Mouse (Mus musculus) heart, postnatal 14 days (tissue): Measurements from ENCODE around the gene 1700029H14Rik. TPM values are rescaled to one million over a fixed set of nuclear protein-coding genes. Genes with fewer than 3 reads are reported as not detected.
A peak's percentile ranks its signal among the peaks of the same experiment; 100 is the strongest.

Experiments
- DNase-seq, 2 experiments: peaks; one replicate each; pipeline ENCODE4 v3.0.0; 2021 to 2022
- intact Hi-C: fragments of 180-260 bp; cut with DNase I; formaldehyde crosslinking; loops from one replicate; pipeline ENCODE4 v1.15.1; 2025
- total RNA-seq, 2 experiments: library from RNA; stranded (reverse); gene quantifications; 2 replicates each; pipeline ENCODE4 v1.2.3; 2021

The 1700029H14Rik gene
- total RNA-seq, 2 experiments from 2014 or later: not detected

DNA sequence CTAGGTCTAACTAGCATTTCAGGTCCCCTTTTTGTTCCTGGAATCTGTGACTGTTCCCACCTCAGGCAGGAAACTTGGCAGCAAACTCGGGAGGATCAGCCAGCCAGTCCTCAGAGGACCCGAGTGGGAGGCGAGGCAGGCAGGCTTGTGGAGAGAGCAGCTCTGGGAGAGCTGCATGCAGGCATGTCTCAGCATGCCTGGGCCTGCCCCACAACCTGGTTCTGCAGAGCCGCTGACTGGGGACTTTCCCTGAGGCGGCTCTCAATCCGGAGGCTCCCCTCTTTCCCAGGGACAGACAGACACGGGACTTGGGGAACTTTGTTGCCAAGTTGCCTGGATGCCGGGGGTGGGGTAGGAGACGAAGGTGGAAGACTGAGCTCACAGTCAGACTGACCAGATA is 13.4 kb downstream of the 1700029H14Rik start:
- intact Hi-C loops: loop anchor here (2.0 kb wide), 2 partner anchors 56 to 94 kb away; no protein-coding TSS in a partner anchor
- peak; percentile 74 to 81 for DNase-seq

DNA sequence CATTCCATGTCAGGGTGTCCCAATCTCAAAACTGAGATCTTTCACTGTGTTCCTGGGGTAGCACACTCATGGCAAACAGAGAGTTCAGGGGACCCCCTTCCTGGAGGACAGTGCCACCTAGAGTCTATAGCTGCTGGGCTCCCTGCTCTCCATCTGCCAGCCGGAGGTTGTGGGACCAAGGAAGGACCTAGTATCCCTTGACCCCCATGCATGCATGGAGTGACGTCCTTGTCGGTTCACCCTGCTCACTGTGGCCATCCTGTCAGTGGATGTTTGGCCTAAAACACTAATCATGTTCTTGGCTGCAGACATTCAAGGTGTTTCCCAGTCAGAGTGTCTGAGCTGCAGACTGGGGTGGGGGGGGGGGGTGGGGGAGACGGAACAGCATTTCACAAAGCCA is 14.0 kb downstream of the 1700029H14Rik start:
- peak; percentile 45 to 68 for DNase-seq
- intact Hi-C loops: loop anchor here (2.0 kb wide), 2 partner anchors 55 to 93 kb away; no protein-coding TSS in a partner anchor

DNA sequence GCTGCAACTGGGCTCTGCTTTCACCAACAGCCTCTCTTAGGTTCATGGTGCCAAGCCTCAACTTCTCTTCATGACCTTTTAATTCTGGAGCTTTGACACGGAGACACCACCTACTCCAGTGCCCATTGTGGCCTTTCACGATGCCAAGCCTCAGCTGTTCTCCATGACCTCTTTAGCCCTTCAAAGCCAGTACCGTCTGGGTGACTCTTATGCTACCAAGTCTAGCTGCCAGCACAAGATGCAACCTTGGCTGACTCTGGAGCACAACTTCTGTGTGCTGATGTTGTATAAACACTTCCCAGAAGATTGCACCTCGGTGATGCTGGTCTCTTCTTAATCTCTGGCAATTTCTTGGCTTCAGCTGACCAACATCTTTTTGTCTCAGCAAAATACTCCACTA is 15.8 kb downstream of the 1700029H14Rik start:
- no peak for DNase-seq
- intact Hi-C loops: no loop called here

- intact Hi-C loops: no loop called here
- no peak for DNase-seq
Observed at GRCm38 (mm10) chr8:13541526-13541925, 20.7 kb downstream of the 1700029H14Rik start.

GRCm38 (mm10) chr8:13540122-13540521 is 22.1 kb downstream of the 1700029H14Rik start:
- no peak for DNase-seq
- intact Hi-C loops: no loop called here

GRCm38 (mm10) chr8:13538821-13539220 is 23.4 kb downstream of the 1700029H14Rik start:
- peak; percentile 56 to 70 for DNase-seq
- intact Hi-C loops: no loop called here

DNA sequence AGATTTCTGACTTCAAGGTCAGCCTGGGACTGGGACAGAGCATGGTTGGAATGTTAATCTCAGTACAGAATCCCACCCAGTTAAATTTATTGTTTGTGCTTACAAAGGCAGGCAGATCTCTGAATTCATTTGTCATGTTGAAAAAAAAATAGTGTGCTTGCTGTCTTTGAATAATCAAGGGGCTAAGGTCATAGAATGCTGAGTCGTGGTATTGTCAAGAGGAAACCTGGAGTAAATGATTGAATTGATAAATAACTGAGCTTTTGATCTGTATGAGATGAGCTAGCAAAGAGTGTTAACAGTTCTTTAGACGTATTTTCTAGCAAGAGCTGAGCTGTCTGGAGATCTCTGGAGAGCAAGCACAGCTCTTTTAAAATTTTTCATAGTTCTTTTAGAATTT is 25.2 kb downstream of the 1700029H14Rik start:
- DNase-seq: no peak
- intact Hi-C loops: no loop called here

DNA sequence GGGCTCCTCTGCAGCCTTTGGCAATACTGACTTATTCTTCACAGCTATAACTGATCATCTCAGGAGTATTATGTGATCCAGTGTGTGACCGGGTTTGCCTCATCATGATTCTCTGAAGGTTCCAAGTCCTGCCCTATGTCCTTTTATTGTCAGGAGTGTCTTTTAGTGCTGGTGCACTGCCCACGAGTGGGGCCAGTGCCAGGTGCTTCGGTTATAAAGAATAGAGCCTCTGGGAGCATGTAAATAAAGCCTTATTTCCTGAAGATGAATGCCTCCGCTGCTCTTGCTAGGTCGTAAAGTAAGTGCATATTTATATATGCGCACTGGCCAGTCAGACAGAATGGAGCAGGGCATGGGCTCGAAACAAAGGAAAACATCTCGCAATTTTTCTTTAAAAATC is 29.1 kb downstream of the 1700029H14Rik start:
- intact Hi-C loops: no loop called here
- no peak for DNase-seq

GRCm38 (mm10) chr8:13531602-13532171 is 30.6 kb downstream of the 1700029H14Rik start:
- no peak for DNase-seq
- intact Hi-C loops: loop anchor here (2.0 kb wide), 1 partner anchor 39 kb away; no protein-coding TSS in a partner anchor

GRCm38 (mm10) chr8:13530941-13531340 is 31.3 kb downstream of the 1700029H14Rik start:
- intact Hi-C loops: loop anchor here (2.0 kb wide), 1 partner anchor 38 kb away; no protein-coding TSS in a partner anchor
- DNase-seq: peak; percentile 91 to 92

GRCm38 (mm10) chr8:13530401-13530800 is 31.9 kb downstream of the 1700029H14Rik start:
- DNase-seq: no peak
- intact Hi-C loops: loop anchor here (2.0 kb wide), 1 partner anchor 38 kb away; no protein-coding TSS in a partner anchor

GRCm38 (mm10) chr8:13529891-13530316 is 32.4 kb downstream of the 1700029H14Rik start:
- peak; percentile 88 to 90 for DNase-seq
- intact Hi-C loops: loop anchor here (2.0 kb wide), 1 partner anchor 37 kb away; no protein-coding TSS in a partner anchor

DNA sequence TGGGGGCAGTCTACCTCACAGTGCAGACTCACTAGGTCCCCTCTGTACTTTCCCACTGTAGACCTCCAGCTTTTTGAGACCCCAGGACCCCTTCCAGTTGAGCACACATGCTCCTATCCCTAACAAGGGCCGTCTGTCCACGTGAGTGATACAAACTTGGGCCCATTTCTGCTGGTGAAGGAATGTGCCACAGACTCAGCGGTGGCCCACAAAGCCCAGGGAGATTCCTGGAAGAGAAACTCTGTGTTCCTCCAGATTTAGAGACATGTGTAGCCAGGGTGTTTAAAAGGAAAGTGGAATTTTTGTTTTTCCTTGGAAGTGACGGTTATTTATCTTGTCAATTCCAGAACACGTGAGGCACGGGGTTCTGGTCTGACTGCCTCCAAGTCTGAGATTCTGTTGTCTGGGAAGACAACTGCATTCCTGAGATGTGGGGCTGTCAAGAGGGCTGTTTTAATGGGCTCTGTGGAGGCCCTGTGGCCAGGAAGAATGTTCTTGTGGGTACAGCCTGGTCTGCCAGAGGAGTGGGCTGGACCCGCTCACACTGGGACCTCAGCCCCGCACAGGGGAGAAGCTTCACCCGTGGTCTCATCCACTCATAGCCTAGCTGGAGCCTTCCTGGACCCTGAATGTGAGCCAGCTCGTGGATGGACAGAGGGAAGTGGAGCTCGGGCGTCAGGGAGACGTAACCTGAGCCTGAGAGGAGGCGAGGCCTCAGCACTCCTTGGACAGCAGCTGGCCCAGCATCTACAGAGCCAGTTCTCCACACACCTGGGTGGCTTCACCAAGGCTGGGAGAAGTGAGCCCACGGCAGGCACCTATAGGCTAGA is 33.0 kb downstream of the 1700029H14Rik start:
- intact Hi-C loops: no loop called here

DNA sequence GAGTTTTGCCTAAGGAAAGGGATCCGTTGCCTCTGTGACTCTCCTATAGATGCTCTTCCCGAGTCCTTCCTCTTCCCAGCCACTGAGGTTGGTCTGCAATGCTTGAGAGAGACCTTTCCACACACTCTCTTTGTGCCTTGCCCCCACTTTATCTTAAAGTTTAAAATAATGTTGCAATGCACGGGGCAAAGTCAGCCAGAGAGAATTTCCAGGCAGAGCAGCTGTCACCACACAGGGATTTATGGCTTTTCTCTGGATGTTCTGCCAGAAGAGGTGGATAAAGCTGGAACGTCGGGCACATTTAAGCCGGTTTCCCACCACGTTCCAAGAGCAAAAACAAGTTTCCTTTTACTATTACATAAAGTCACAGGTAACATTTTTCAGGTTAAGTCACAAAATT is 40.9 kb downstream of the 1700029H14Rik start:
- no peak for DNase-seq
- intact Hi-C loops: no loop called here

More for the DNA sequence above, 33.0 kb downstream of the 1700029H14Rik start:
- DNase-seq: peak in 1 of 2 experiments; percentile 13

GRCm38 (mm10) chr8:13520349-13520748 is 41.9 kb downstream of the 1700029H14Rik start:
- intact Hi-C loops: no loop called here
- no peak for DNase-seq

GRCm38 (mm10) chr8:13519503-13519902 is 42.8 kb downstream of the 1700029H14Rik start:
- intact Hi-C loops: no loop called here
- DNase-seq: no peak

GRCm38 (mm10) chr8:13517284-13517781 is 44.9 kb downstream of the 1700029H14Rik start:
- no peak for DNase-seq
- intact Hi-C loops: no loop called here

GRCm38 (mm10) chr8:13516728-13517127 is 45.5 kb downstream of the 1700029H14Rik start:
- intact Hi-C loops: no loop called here

DNA sequence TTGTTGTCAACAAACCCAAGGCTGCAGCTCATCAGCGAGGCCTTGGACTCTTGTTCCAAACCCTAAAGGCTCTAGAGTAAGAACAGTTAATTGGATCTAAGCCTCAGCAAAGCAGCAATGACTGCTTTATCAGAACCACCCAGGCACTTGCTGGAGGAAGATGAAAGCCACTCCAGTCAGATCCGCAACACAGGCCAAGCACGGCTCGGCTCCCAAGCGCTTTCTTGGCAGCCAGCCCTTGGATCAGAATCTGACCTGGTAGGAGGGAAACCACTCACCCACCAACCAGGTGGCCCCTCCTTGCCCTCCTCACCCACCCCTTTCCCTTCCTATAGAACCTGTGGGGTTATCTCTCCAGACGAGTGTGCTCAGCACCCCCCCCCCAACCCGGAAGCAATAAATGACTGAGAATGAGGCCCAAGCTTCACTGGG is 46.2 kb downstream of the 1700029H14Rik start:
- intact Hi-C loops: no loop called here
- DNase-seq: peak; percentile 68 to 76

More at GRCm38 (mm10) chr8:13516728-13517127, 45.5 kb downstream of the 1700029H14Rik start:
- DNase-seq: no peak

DNA sequence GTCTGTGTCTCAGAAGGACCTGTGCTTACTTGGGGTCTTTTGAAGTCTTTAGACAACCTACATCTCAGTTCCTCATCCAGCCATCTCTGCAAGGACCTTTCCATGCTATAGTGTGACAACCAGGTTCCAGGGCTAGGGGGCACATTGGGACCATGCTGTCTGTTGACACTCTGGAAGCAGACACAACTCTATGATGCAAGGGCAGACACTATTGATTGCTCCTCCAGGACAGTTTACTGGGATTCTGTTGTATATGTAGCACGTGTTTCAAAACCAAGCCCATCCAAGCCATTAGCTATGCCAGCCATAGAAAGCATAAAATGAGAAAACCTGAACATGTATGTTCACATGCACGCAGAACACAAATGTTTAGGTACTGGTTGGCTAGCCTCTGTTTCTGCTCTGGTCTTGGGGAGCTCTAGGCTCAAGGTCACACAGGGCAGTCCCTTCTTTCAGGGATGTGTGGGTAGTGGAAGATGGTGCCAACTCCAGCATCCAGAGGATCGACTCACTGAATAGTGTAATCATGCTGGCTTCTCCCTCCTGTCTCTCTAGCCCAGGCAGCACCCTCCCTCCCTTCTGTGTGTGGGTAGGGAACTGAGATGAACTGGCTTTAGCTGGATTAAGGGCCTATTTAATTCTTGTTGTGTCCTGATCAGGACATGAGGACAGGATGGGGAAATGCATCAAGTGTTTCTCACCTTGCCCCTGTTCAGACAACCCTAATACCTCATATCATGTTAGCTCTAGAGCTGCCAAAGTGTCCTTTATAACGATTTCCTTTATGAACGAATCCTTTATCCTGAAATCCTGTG is 48.5 kb downstream of the 1700029H14Rik start:
- DNase-seq: no peak
- intact Hi-C loops: no loop called here
